Mouse (Mus musculus): ENCODE data around the gene Polrmt. TPM values are rescaled to one million over a fixed set of nuclear protein-coding genes. Genes with fewer than 3 reads are reported as not detected.
"Not testable (repeated sequence)": the region's sequence is repeated elsewhere in the genome, so short reads cannot be mapped to it uniquely, and the experiment has no call there.

Gene Polrmt
- polyA plus RNA-seq, 1 experiment: not detected

GRCm38 (mm10) chr10:79766508-79767325 lies 20.3 kb upstream of the Polrmt start, which contains the start of gene Rnf126:
TSS of gene Rnf126 (minus strand) at chr10:79766952.
- H3K27ac ChIP-seq (ENCODE audit: insufficient read depth, low read depth, low read length): peak within 1 kb of the TSS; percentile 96
- peaks cover 35% of the 10 kb centered on the region for H3K4me1 ChIP-seq (ENCODE audit: control insufficient read depth, insufficient read depth, low read length)
- peak within 1 kb of the TSS; percentile 91 for H3K4me3 ChIP-seq (ENCODE audit: insufficient read depth, low read depth, low read length)
- WGBS: 1% methylated on average over 101 of the region's 101 CpGs
- TF ChIP-seq POLR2A (IDR thresholded peaks at IDR 0.05; ENCODE audit: insufficient read depth, low read depth, low read length) (peak; percentile 34), CTCF (IDR thresholded peaks at IDR 0.05; ENCODE audit: insufficient read depth, low read depth, low read length) (no peak)

GRCm38 (mm10) chr10:79766001-79766507 lies 19.7 kb upstream of the Polrmt start:
- 7% methylated on average over 16 of the region's 16 CpGs for WGBS
- H3K4me3 ChIP-seq (ENCODE audit: insufficient read depth, low read depth, low read length): peak overlapping the region; percentile 91
- no peak overlapping the region for H3K27ac ChIP-seq (ENCODE audit: insufficient read depth, low read depth, low read length)
- H3K4me1 ChIP-seq (ENCODE audit: control insufficient read depth, insufficient read depth, low read length): peaks cover 35% of the 10 kb centered on the region
- TF ChIP-seq CTCF (IDR thresholded peaks at IDR 0.05; ENCODE audit: insufficient read depth, low read depth, low read length): no peak
- no peak for TF ChIP-seq POLR2A (IDR thresholded peaks at IDR 0.05; ENCODE audit: insufficient read depth, low read depth, low read length)

GRCm38 (mm10) chr10:79765228-79765745 lies 18.9 kb upstream of the Polrmt start:
- 59% methylated on average over 2 of the region's 2 CpGs for WGBS
- peaks cover 35% of the 10 kb centered on the region for H3K4me1 ChIP-seq (ENCODE audit: control insufficient read depth, insufficient read depth, low read length)
- H3K4me3 ChIP-seq (ENCODE audit: insufficient read depth, low read depth, low read length): peak overlapping the region; percentile 91
- H3K27ac ChIP-seq (ENCODE audit: insufficient read depth, low read depth, low read length): no peak overlapping the region
- TF ChIP-seq CTCF (IDR thresholded peaks at IDR 0.05; ENCODE audit: insufficient read depth, low read depth, low read length): no peak
- TF ChIP-seq POLR2A (IDR thresholded peaks at IDR 0.05; ENCODE audit: insufficient read depth, low read depth, low read length): no peak

GRCm38 (mm10) chr10:79764234-79764633 lies 17.9 kb upstream of the Polrmt start:
- Histone ChIP-seq H3K4me1 (ENCODE audit: control insufficient read depth, insufficient read depth, low read length) (peaks cover 35% of the 10 kb centered on the region), H3K27ac (ENCODE audit: insufficient read depth, low read depth, low read length) (no peak overlapping the region), H3K4me3 (ENCODE audit: insufficient read depth, low read depth, low read length) (no peak overlapping the region)
- WGBS: 56% methylated on average over 7 of the region's 7 CpGs
- no peak for TF ChIP-seq CTCF (IDR thresholded peaks at IDR 0.05; ENCODE audit: insufficient read depth, low read depth, low read length)

GRCm38 (mm10) chr10:79762875-79763274 lies 16.5 kb upstream of the Polrmt start:
- Histone ChIP-seq H3K4me3 (ENCODE audit: insufficient read depth, low read depth, low read length) (no peak overlapping the region), H3K27ac (ENCODE audit: insufficient read depth, low read depth, low read length) (no peak overlapping the region), H3K4me1 (ENCODE audit: control insufficient read depth, insufficient read depth, low read length) (peaks cover 32% of the 10 kb centered on the region)
- TF ChIP-seq POLR2A (IDR thresholded peaks at IDR 0.05; ENCODE audit: insufficient read depth, low read depth, low read length) (no peak), CTCF (IDR thresholded peaks at IDR 0.05; ENCODE audit: insufficient read depth, low read depth, low read length) (no peak)
- WGBS: 82% methylated on average over 3 of the region's 3 CpGs

DNA sequence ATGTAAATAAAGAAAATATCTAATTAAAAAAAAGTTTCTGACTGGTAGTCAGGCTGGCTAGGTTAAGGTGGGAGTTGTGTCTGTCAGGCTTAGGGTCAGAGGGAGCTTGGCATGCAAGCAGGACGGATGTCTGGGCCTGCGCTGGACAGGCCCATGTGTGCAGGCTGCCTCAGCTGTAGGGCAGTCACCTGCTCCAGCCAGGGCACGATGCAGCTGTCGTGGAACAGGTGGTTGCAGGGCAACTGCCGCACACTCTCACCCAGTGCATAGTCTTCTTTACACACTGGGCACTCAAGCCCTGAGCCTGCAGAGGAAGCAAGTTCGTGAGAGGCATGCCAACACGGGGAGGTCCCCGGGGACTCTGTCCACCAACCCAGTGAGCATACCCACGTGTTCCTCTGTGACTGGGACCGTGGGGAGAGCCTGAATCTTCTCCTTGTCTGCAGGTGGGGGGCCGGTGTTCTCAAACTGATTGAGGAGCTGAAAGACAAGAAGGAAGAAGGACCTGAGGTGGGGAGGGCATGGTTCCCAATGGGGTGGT lies 14.3 kb upstream of the Polrmt start:
- Histone ChIP-seq H3K4me1 (ENCODE audit: control insufficient read depth, insufficient read depth, low read length) (peaks cover 26% of the 10 kb centered on the region), H3K4me3 (ENCODE audit: insufficient read depth, low read depth, low read length) (no peak overlapping the region), H3K27ac (ENCODE audit: insufficient read depth, low read depth, low read length) (no peak overlapping the region)
- WGBS: 90% methylated on average over 11 of the region's 11 CpGs
- TF ChIP-seq CTCF (IDR thresholded peaks at IDR 0.05; ENCODE audit: insufficient read depth, low read depth, low read length): no peak
- TF ChIP-seq POLR2A (IDR thresholded peaks at IDR 0.05; ENCODE audit: insufficient read depth, low read depth, low read length): no peak

DNA sequence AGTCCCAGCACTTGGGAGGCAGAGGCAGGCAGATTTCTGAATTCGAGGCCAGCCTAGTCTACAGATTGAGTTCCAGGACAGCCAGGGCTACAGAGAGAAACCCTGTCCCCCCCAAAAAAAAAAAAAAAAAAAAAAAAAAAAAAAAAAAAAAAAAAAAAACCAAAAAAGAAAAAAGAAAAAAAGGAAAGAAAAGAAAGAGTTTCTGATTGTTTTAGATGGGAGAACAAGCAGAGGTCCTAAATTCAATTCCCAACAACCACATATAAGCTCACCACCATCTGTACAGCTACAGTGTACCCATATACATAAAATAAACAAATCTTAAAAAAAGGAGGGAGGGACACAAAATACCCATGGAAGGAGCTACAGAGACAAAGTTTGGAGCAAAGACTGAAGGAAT lies 13.3 kb upstream of the Polrmt start:
- H3K27ac ChIP-seq (ENCODE audit: insufficient read depth, low read depth, low read length); H3K4me3 ChIP-seq (ENCODE audit: insufficient read depth, low read depth, low read length): not testable (repeated sequence)
- H3K4me1 ChIP-seq (ENCODE audit: control insufficient read depth, insufficient read depth, low read length): peaks cover 23% of the 10 kb centered on the region
- WGBS: 91% methylated on average over 1 of the region's 1 CpGs

DNA sequence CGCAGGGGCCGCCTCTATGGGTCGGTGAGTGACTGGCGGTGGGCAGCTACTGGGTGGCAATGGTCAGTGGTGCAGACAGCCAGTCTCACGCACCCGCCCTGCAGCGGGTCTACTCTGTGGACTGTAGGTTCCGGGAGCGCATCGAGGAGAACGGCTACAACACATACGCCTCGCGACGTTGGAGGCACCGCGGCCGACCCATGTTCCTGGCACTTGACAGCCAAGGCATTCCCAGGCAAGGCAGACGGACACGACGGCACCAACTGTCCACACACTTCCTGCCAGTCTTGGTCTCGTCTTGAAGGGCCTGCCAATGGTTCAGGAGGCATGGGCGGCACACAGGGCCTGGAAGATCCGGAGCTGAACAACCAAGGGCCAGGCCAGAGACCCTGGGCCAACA lies 10.3 kb upstream of the Polrmt start:
- Histone ChIP-seq H3K4me3 (ENCODE audit: insufficient read depth, low read depth, low read length) (no peak overlapping the region), H3K27ac (ENCODE audit: insufficient read depth, low read depth, low read length) (no peak overlapping the region), H3K4me1 (ENCODE audit: control insufficient read depth, insufficient read depth, low read length) (peaks cover 6% of the 10 kb centered on the region)
- 89% methylated on average over 24 of the region's 24 CpGs for WGBS
- TF ChIP-seq POLR2A (IDR thresholded peaks at IDR 0.05; ENCODE audit: insufficient read depth, low read depth, low read length): no peak
- TF ChIP-seq CTCF (IDR thresholded peaks at IDR 0.05; ENCODE audit: insufficient read depth, low read depth, low read length): no peak

DNA sequence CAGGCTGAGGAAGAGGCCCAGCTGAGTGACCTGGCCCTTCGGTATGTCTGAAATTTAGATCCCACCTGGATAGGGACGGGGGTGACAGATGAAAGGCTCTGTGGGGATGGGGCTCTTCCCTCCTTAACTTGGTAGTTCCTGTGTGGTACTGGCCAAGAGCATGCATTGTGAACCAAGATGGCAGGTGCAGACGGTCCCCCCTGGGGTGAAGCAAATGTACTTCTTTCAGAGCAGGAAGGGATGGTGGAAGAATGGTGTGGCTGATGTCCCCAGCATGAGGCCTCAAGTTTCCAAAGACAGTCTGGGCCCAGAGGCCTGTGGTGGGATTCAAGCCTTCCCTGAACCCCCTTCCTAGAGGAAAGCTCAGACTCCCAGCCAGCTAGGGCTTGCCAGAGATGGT lies 9.5 kb upstream of the Polrmt start:
- TF ChIP-seq POLR2A (IDR thresholded peaks at IDR 0.05; ENCODE audit: insufficient read depth, low read depth, low read length) (no peak), CTCF (IDR thresholded peaks at IDR 0.05; ENCODE audit: insufficient read depth, low read depth, low read length) (no peak)
- WGBS: 89% methylated on average over 3 of the region's 3 CpGs
- no peak overlapping the region for H3K27ac ChIP-seq (ENCODE audit: insufficient read depth, low read depth, low read length)
- no peak overlapping the region for H3K4me3 ChIP-seq (ENCODE audit: insufficient read depth, low read depth, low read length)
- H3K4me1 ChIP-seq (ENCODE audit: control insufficient read depth, insufficient read depth, low read length): peaks cover 6% of the 10 kb centered on the region

Data from olfactory bulb, adult 2 months (tissue).